Mouse (Mus musculus): Measurements from ENCODE around the gene Rbm20. TPM values are rescaled to one million over a fixed set of nuclear protein-coding genes. Genes with fewer than 3 reads are reported as not detected.

Rbm20 gene
- polyA plus RNA-seq, 1 experiment from 2014 or later: 0.95 TPM

GRCm38 (mm10) chr19:53758881-53759418, 81.8 kb downstream of the Rbm20 start:
- H3K9ac ChIP-seq (replicated peaks; ENCODE audit: low read depth, low read length): no peak overlapping the region
- no peaks in the 10 kb centered on the region for H3K9me3 ChIP-seq (ENCODE audit: control insufficient read depth, low read depth, low read length)
- H3K27ac ChIP-seq (ENCODE audit: low read length): no peak overlapping the region
- no peak for ATAC-seq (ENCODE audit: insufficient number of reproducible peaks, insufficient read depth, low FRiP score, low read depth)
- no peak overlapping the region for H3K4me2 ChIP-seq (replicated peaks; ENCODE audit: low read depth, low read length)
- no peaks in the 10 kb centered on the region for H3K36me3 ChIP-seq (ENCODE audit: control insufficient read depth, insufficient read depth, low read length)
- no peaks in the 10 kb centered on the region for H3K27me3 ChIP-seq (ENCODE audit: control insufficient read depth, insufficient read depth, low read length)
- H3K4me3 ChIP-seq (ENCODE audit: low read depth, low read length): no peak overlapping the region
- 68% methylated on average over 2 of the region's 2 CpGs for WGBS
- no peaks in the 10 kb centered on the region for H3K4me1 ChIP-seq (ENCODE audit: control insufficient read depth, insufficient read depth, low read length)

DNA sequence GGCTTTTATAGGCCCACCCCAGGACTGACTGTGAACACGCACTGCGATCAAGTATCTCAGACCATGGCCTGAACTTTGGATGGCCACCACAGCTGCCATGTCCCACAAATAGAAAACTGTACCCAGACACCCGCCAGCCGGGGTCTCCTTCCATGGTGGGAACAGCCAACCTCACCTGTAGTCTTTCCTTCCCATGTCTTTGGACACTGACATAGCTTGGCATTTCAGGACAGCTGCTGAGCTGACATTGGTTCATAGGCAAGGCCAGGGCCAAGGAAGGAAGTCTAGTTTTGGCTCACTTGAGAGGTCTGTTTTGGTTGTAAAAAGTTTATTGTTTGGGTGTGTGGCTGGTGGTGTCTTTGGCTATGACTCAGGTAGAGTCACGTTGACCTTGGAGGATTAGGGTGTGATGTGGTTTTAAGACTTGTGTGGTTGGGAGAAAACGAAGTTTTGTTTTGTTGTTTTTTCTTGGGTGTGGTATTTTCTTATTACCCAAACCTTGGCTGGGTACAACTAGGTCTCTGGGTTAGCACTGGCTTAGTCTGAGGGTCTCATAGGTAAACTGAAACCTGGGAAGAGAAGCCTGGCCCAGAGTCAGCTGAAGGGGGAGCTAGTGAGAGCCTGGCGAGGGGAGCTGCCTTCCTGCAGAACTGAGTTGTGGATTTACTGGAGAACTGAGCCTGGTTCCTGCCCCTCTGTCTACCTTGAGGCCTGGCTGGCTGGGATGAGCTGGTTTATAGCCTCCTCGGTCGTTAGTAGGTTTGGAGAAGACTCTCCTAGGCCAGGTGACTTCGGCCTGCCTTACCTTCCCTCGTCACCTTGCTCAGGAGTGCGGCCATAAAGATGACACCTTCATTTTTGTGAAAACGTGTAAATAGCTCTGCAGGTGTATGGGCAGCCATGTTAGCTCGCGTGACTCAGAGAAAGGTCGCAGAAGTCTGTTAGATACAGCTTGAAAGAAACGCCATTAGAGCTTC, 83.3 kb downstream of the Rbm20 start:
- H3K9me3 ChIP-seq (ENCODE audit: control insufficient read depth, low read depth, low read length): no peaks in the 10 kb centered on the region
- H3K4me3 ChIP-seq (ENCODE audit: low read depth, low read length): no peak overlapping the region
- no peaks in the 10 kb centered on the region for H3K27me3 ChIP-seq (ENCODE audit: control insufficient read depth, insufficient read depth, low read length)
- H3K9ac ChIP-seq (replicated peaks; ENCODE audit: low read depth, low read length): no peak overlapping the region
- no peak overlapping the region for H3K27ac ChIP-seq (ENCODE audit: low read length)
- H3K4me2 ChIP-seq (replicated peaks; ENCODE audit: low read depth, low read length): no peak overlapping the region
- no peak for ATAC-seq (ENCODE audit: insufficient number of reproducible peaks, insufficient read depth, low FRiP score, low read depth)
- H3K36me3 ChIP-seq (ENCODE audit: control insufficient read depth, insufficient read depth, low read length): no peaks in the 10 kb centered on the region
- no peaks in the 10 kb centered on the region for H3K4me1 ChIP-seq (ENCODE audit: control insufficient read depth, insufficient read depth, low read length)
- WGBS: 82% methylated on average over 17 of the region's 17 CpGs

DNA sequence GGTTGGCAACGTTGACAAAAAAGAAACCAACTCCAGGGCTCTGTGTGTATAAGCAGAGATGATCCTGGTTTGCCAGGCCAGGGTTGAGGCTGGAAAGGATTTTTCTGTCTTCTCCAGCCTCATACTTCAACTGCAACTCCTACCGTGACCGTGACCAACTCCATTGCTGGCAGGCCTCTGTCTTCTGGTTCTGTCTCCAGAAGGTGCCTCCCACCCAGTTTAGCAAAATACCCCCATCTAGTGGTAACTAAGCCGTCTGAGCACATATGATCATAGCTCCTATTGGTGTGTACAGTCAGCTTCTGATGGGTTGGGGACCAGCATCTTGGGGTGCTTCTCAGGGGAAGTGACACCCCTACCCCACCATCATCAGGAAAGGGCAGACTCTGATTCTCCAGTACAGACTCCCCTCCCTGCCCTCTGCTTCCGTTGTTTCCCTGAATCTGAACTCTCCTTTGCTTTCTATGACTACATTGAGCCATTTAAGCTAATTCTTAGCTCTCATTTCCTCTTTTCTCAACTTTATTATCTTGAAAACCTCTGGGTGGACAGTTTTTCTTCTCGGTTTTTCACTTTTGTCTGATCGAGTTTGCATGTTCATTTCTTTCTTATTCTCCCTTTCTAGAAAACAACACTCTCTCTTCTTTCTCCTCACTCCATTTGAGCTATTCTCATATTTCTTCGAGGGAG, 85.8 kb downstream of the Rbm20 start:
- ATAC-seq (ENCODE audit: insufficient number of reproducible peaks, insufficient read depth, low FRiP score, low read depth): no peak
- 65% methylated on average over 8 of the region's 8 CpGs for WGBS

DNA sequence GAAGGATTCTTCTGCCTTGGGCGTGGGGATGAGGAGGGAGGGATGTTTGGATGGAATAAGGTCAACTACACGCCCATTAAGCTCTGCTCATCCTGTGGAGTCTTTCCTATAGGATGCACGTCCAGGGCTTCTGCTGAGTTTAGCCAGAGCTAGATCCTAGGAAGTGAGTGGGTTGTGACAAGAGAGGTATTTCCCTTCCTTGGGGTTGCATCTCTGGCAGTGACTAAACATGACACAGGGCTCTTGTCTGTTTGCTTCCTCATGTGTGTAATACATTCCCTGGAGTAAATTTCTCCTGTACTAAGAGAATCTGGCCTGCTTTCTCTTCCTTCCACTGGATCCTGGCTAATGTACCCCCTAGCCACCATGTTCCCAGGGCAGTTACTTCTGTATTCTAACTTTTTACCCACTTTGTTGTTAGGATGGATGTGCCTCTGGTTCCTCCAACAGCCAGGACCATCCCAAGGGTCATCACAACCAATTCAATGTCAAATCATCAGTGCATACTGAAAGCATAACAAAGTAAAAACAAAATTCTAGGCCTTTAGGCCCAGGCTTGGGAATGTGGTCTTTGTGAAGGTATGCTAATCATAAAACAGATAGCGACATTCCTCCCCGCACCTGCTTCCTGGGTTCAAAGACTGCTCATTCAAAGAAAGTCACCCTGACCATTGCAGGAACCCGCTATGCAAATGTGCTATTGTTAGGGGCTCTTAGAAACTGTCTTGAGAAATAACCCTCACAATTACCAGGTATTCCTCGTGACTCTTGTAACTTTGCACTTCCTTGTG, 87.8 kb downstream of the Rbm20 start:
- H3K4me1 ChIP-seq (ENCODE audit: control insufficient read depth, insufficient read depth, low read length): no peaks in the 10 kb centered on the region
- no peak overlapping the region for H3K4me2 ChIP-seq (replicated peaks; ENCODE audit: low read depth, low read length)
- H3K4me3 ChIP-seq (ENCODE audit: low read depth, low read length): no peak overlapping the region
- no peaks in the 10 kb centered on the region for H3K36me3 ChIP-seq (ENCODE audit: control insufficient read depth, insufficient read depth, low read length)
- H3K9ac ChIP-seq (replicated peaks; ENCODE audit: low read depth, low read length): no peak overlapping the region
- H3K27me3 ChIP-seq (ENCODE audit: control insufficient read depth, insufficient read depth, low read length): no peaks in the 10 kb centered on the region
- no peaks in the 10 kb centered on the region for H3K9me3 ChIP-seq (ENCODE audit: control insufficient read depth, low read depth, low read length)
- no peak overlapping the region for H3K27ac ChIP-seq (ENCODE audit: low read length)
- no peak for ATAC-seq (ENCODE audit: insufficient number of reproducible peaks, insufficient read depth, low FRiP score, low read depth)
- WGBS: 80% methylated on average over 6 of the region's 7 CpGs

More for the DNA sequence above, 85.8 kb downstream of the Rbm20 start:
- Histone ChIP-seq H3K9me3 (ENCODE audit: control insufficient read depth, low read depth, low read length) (no peaks in the 10 kb centered on the region), H3K27ac (ENCODE audit: low read length) (no peak overlapping the region), H3K4me3 (ENCODE audit: low read depth, low read length) (no peak overlapping the region), H3K4me2 (replicated peaks; ENCODE audit: low read depth, low read length) (no peak overlapping the region), H3K27me3 (ENCODE audit: control insufficient read depth, insufficient read depth, low read length) (no peaks in the 10 kb centered on the region), H3K36me3 (ENCODE audit: control insufficient read depth, insufficient read depth, low read length) (no peaks in the 10 kb centered on the region), H3K4me1 (ENCODE audit: control insufficient read depth, insufficient read depth, low read length) (no peaks in the 10 kb centered on the region), H3K9ac (replicated peaks; ENCODE audit: low read depth, low read length) (no peak overlapping the region)

DNA sequence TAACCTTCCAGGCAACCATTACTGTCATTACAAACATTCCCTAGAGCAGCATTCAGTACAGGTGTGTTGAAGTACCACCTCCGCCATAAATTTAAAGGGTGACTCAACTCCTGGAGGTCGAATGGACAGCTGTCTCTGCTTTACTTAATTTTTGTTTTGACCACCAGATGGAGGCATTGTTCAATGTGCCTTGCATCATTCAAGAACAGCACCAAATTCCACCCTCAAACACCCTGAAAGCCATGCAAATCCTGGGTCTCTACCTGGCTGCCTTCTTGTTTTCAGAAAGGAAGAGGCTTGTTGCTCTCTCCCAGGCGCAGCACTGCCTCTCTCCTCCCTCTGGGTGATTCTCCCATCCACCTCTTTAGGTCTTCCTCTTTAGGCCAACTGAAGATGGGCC, 91.4 kb downstream of the Rbm20 start:
- ATAC-seq (ENCODE audit: insufficient number of reproducible peaks, insufficient read depth, low FRiP score, low read depth): peak; percentile 63; the same call in 1 of the 2 replicates
- H3K4me3 ChIP-seq (ENCODE audit: low read depth, low read length): no peak overlapping the region
- 0 out of 2 replicates have a peak overlapping the region, but pooled peaks have one; percentile 27 for H3K4me2 ChIP-seq (replicated peaks; ENCODE audit: low read depth, low read length)
- no peaks in the 10 kb centered on the region for H3K9me3 ChIP-seq (ENCODE audit: control insufficient read depth, low read depth, low read length)
- H3K36me3 ChIP-seq (ENCODE audit: control insufficient read depth, insufficient read depth, low read length): no peaks in the 10 kb centered on the region
- no peak overlapping the region for H3K27ac ChIP-seq (ENCODE audit: low read length)
- H3K27me3 ChIP-seq (ENCODE audit: control insufficient read depth, insufficient read depth, low read length): no peaks in the 10 kb centered on the region
- 20% methylated on average over 3 of the region's 3 CpGs for WGBS
- no peaks in the 10 kb centered on the region for H3K4me1 ChIP-seq (ENCODE audit: control insufficient read depth, insufficient read depth, low read length)
- H3K9ac ChIP-seq (replicated peaks; ENCODE audit: low read depth, low read length): no peak overlapping the region

DNA sequence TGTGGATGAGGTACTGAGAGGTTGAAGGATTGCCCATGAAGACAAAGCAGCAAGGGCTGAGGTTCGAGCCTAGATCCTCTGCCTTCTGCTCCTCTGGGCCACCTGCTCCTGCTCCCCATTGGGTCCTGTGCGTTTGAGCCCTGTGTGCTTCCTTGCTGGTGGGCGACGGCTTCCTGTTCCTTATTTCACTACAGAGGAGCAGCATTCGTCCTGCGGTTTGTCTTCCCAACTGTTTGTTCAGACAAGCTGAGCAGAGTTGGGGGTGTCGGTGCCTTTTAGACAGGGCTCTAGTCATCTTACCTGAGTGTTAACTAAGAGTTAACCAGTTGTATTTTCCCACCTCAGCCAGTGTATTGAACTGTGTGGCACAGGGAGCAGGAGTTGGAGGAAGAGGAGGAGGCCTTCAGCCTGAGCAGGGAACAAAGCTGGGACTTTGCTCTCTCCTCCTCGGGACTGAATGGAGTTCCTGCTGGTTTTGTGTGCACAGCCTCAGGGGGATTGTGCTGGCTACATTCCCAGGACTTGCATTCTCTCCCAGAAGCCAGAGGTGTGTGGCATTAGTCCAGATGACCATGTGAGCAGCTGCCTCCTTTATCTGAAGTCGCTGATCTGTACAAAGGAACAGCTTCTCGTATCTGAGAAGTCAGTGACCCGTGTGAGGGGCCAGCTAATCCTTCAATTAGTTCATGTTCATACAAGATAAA, 97.0 kb downstream of the Rbm20 start:
- WGBS: 47% methylated on average over 11 of the region's 11 CpGs
- H3K27ac ChIP-seq (ENCODE audit: low read length): no peak overlapping the region
- H3K4me3 ChIP-seq (ENCODE audit: low read depth, low read length): no peak overlapping the region
- no peaks in the 10 kb centered on the region for H3K36me3 ChIP-seq (ENCODE audit: control insufficient read depth, insufficient read depth, low read length)
- no peak overlapping the region for H3K9ac ChIP-seq (replicated peaks; ENCODE audit: low read depth, low read length)
- ATAC-seq (ENCODE audit: insufficient number of reproducible peaks, insufficient read depth, low FRiP score, low read depth): peak; percentile 46; the same call in 1 of the 2 replicates
- no peaks in the 10 kb centered on the region for H3K4me1 ChIP-seq (ENCODE audit: control insufficient read depth, insufficient read depth, low read length)
- no peaks in the 10 kb centered on the region for H3K27me3 ChIP-seq (ENCODE audit: control insufficient read depth, insufficient read depth, low read length)
- H3K9me3 ChIP-seq (ENCODE audit: control insufficient read depth, low read depth, low read length): no peaks in the 10 kb centered on the region
- no peak overlapping the region for H3K4me2 ChIP-seq (replicated peaks; ENCODE audit: low read depth, low read length)

DNA sequence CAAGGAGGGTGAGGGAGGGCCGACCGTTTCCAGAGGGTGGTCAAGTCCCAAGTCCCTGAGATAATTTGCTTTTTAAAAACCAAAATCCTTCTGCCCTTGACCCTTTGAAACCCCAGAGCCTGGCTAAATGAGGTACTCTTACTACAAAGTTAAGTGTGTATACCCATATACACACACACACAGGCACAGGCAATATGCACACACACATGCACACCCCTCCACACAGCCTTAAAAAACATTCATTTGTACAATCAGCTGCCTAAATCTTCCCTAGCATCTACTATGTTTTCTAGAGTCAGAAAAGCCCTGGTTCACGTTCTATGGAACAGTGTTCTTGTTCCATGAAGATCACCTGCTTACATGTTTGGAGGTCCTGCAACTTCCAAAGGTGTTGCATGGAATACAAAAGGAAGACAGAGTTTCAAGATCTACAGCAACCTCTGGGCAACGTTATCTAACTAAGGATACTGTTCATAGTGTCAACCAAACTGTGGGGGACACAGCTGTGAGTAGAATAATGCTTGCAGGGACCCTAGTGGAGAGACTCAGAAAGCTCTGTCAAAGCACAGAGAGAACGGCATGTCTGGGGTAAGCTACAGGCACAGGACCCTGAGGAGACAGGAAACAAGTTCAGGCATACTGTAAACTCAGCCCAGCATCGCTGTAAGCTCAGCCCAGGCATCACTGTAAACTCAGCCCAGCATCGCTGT, 97.7 kb downstream of the Rbm20 start:
- Histone ChIP-seq H3K9ac (replicated peaks; ENCODE audit: low read depth, low read length) (no peak overlapping the region), H3K4me3 (ENCODE audit: low read depth, low read length) (no peak overlapping the region), H3K4me1 (ENCODE audit: control insufficient read depth, insufficient read depth, low read length) (no peaks in the 10 kb centered on the region), H3K9me3 (ENCODE audit: control insufficient read depth, low read depth, low read length) (no peaks in the 10 kb centered on the region), H3K27ac (ENCODE audit: low read length) (no peak overlapping the region), H3K36me3 (ENCODE audit: control insufficient read depth, insufficient read depth, low read length) (no peaks in the 10 kb centered on the region), H3K27me3 (ENCODE audit: control insufficient read depth, insufficient read depth, low read length) (no peaks in the 10 kb centered on the region), H3K4me2 (replicated peaks; ENCODE audit: low read depth, low read length) (no peak overlapping the region)
- WGBS: 43% methylated on average over 7 of the region's 7 CpGs
- ATAC-seq (ENCODE audit: insufficient number of reproducible peaks, insufficient read depth, low FRiP score, low read depth): no peak
